Mouse (Mus musculus): Measurements from ENCODE around the gene Lin9. TPM values are rescaled to one million over a fixed set of nuclear protein-coding genes. Genes with fewer than 3 reads are reported as not detected.
A peak's percentile ranks its signal among the peaks of the same experiment; 100 is the strongest.

Gene Lin9
- polyA plus RNA-seq, 1 experiment from 2014 or later = 12.3 TPM

DNA sequence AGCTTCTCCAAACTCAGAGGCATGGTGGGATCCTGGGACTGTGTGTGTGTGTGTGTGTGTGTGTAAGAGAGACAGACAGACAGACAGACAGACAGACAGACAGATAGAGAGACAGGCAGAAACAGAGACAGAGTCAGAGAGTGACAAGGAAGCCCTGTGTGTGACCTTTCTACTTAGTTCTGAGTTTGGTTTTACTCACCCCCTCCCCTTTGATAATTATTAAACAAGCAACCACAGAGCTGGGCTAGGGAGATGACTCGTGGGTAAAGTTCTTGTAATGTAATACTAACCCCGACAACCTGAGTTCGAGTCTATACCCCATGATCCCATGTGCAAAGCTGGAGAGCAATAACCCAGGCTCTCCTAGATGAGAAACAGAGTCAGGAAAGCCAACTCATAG is 66.9 kb downstream of the Lin9 start:
- no peak overlapping the region for H3K4me2 ChIP-seq
- H3K36me3 ChIP-seq = no peaks in the 10 kb centered on the region
- H3K9me3 ChIP-seq (replicated peaks) = no peaks in the 10 kb centered on the region
- no peak overlapping the region for H3K27ac ChIP-seq
- H3K4me3 ChIP-seq = no peak overlapping the region
- peaks cover 7% of the 10 kb centered on the region for H3K4me1 ChIP-seq (replicated peaks)
- H3K27me3 ChIP-seq = no peaks in the 10 kb centered on the region
- ATAC-seq (replicated peaks; ENCODE audit: insufficient number of reproducible peaks, insufficient read depth, low FRiP score, low read depth) = no peak
- 75% methylated on average over 3 of the region's 3 CpGs for WGBS
- H3K9ac ChIP-seq = no peak overlapping the region

DNA sequence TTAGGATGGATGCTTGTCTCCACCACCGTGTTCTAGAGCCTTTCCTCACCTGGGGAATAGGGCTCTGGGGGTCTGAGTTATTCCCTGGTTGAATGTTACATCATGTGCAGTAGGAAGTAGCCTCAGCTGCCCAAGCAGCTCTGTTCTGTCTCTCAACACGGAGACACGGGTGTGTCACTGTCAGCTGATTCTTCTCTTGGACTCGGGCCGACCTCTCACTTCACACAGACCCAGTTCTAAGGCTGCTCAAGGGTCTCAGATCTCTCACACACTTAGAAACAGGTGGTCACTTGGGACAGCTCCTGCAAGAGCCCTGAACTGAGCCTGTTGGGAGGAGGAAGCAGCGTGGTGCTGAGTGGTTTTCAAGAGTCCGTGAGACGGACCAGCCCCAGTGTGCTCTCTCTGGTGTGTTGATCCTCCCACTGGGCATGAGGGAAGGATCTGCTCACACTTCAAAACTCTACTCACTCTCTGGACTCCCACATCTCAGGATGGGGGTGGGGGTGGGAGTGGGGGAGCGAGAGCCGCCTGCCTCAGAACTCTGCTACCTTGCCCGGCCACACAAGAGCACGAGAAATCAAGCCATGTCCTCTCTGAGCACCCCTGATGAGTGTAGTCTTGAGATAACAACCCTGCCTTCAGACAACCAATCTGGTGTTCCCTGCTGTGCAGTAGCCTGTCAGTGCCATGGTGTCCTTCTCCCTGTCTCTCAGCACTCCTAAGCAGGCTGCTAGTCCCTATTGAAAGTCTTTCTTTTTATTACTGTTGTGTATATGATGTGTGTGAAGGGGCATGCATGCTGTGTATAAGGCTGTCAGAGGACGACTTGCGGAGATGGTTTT is 68.2 kb downstream of the Lin9 start:
- Histone ChIP-seq H3K27ac (no peak overlapping the region), H3K9me3 (replicated peaks) (no peaks in the 10 kb centered on the region), H3K4me1 (replicated peaks) (peaks cover 7% of the 10 kb centered on the region), H3K27me3 (no peaks in the 10 kb centered on the region), H3K4me2 (no peak overlapping the region), H3K36me3 (no peaks in the 10 kb centered on the region), H3K9ac (no peak overlapping the region), H3K4me3 (no peak overlapping the region)
- WGBS = 35% methylated on average over 14 of the region's 14 CpGs
- no peak; the same call in 1 of the 2 replicates for ATAC-seq (replicated peaks; ENCODE audit: insufficient number of reproducible peaks, insufficient read depth, low FRiP score, low read depth)

DNA sequence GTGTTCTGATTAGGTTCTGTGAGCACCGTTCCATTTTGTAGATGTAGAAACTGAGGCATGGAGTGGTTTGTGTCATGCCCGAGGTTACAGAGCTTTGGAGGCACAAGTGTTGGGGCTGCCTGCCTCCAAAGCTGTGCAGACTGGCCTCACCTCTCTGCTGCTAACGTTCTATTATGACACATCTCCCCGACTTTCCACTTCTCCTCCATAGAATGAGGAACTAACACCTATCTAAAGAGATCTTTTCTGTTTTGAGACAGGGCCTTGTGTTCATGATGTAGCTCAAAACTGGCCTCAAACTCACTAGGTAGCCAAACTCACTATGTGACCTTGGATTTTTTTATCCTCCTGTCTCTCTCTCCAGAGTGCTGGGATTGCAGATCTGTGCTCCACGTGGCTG is 77.8 kb downstream of the Lin9 start:
- H3K27ac ChIP-seq = no peak overlapping the region
- no peak overlapping the region for H3K4me2 ChIP-seq
- H3K9me3 ChIP-seq (replicated peaks) = no peaks in the 10 kb centered on the region
- 68% methylated on average over 5 of the region's 5 CpGs for WGBS
- no peak overlapping the region for H3K9ac ChIP-seq
- H3K27me3 ChIP-seq = no peaks in the 10 kb centered on the region
- H3K4me1 ChIP-seq (replicated peaks) = no peaks in the 10 kb centered on the region
- no peak for ATAC-seq (replicated peaks; ENCODE audit: insufficient number of reproducible peaks, insufficient read depth, low FRiP score, low read depth)
- no peak overlapping the region for H3K4me3 ChIP-seq
- H3K36me3 ChIP-seq = no peaks in the 10 kb centered on the region

DNA sequence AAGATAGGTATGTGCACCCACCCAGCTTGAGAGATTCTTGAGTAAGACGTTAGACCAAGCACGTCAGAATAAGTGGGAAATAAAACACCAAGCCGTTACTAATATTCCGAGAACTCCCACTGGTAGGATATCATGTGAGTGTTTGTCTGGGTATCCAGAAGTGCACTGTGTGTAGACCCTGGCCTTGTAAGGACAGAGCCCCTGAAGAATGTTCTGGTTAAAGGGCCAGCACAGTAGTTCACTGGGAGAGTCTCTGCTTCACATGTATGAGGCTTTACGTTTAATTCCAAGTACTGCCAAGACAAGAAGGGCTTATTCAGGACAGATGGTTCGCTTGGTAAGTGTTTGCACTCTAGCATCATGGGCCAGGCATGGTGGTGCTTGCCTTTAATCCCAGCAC is 78.5 kb downstream of the Lin9 start:
- no peaks in the 10 kb centered on the region for H3K27me3 ChIP-seq
- no peaks in the 10 kb centered on the region for H3K4me1 ChIP-seq (replicated peaks)
- no peak overlapping the region for H3K4me3 ChIP-seq
- no peak overlapping the region for H3K4me2 ChIP-seq
- ATAC-seq (replicated peaks; ENCODE audit: insufficient number of reproducible peaks, insufficient read depth, low FRiP score, low read depth) = no peak
- 81% methylated on average over 6 of the region's 6 CpGs for WGBS
- H3K36me3 ChIP-seq = no peaks in the 10 kb centered on the region
- H3K9ac ChIP-seq = no peak overlapping the region
- no peak overlapping the region for H3K27ac ChIP-seq
- no peaks in the 10 kb centered on the region for H3K9me3 ChIP-seq (replicated peaks)

DNA sequence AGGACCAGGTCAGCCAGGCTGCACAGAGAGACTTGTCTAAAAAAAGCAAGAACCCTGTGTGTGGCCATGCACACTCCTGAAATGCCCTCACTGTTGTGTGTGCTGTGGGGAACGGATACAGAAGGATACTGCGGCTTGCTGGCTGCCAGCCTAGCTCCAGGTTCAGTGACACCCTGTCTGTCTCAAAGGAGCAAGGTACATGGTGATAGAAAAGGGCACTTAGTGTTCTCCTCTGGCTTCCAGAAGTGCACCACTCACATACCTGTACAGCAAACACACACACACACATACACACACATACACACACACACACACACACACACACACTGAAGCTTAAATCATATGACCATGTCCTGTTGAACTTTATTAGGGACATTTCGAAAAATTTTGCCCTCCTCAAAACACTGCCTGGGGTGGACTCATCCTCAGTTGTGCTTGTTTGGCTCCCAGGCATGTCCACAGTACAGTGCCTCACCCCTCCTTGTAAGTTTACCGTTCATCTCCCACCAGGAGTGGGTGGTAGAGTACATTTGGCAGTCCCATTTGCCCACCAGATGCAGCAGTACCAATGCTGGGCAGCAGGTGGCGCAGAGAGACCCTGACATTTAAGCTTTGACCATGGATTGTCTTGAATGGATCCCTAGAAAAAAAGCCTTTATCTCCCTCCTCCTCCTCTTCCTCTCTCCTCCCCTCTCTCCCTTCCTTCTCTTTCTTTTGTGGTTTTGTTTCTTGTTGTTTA is 79.2 kb downstream of the Lin9 start:
- Histone ChIP-seq H3K4me1 (replicated peaks) (peaks cover 2% of the 10 kb centered on the region; the same call in 1 of the 2 replicates), H3K4me2 (no peak overlapping the region), H3K27me3 (no peaks in the 10 kb centered on the region), H3K36me3 (no peaks in the 10 kb centered on the region), H3K27ac (no peak overlapping the region), H3K9me3 (replicated peaks) (no peaks in the 10 kb centered on the region), H3K9ac (no peak overlapping the region), H3K4me3 (no peak overlapping the region)
- ATAC-seq (replicated peaks; ENCODE audit: insufficient number of reproducible peaks, insufficient read depth, low FRiP score, low read depth) = no peak
- 42% methylated on average over 5 of the region's 5 CpGs for whole genome bisulfite sequencing

DNA sequence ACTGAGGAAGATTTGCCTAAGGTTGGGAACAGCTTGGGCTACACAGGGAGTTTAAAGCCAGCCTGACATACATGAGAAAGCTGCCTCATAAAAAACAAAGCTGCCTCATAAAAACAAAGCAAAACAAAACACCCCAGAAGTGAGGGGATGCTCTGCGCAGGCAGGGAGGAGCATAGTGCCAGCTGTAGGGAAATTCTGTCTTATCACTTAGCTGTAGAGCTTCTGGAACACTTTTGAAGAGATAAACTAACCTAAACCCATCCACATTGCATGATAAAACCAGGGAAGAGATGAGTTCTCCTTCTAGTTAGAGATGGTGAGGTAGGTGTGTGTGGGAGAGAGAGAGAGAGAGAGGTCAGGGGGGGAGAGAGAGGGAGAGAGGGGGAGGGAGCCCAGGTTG is 81.7 kb downstream of the Lin9 start:
- 44% methylated on average over 1 of the region's 1 CpGs for WGBS
- peaks cover 13% of the 10 kb centered on the region for H3K4me1 ChIP-seq (replicated peaks)
- no peak overlapping the region for H3K4me3 ChIP-seq
- ATAC-seq (replicated peaks; ENCODE audit: insufficient number of reproducible peaks, insufficient read depth, low FRiP score, low read depth) = no peak
- no peaks in the 10 kb centered on the region for H3K36me3 ChIP-seq
- H3K9me3 ChIP-seq (replicated peaks) = no peaks in the 10 kb centered on the region
- no peak overlapping the region for H3K4me2 ChIP-seq
- no peak overlapping the region for H3K9ac ChIP-seq
- no peaks in the 10 kb centered on the region for H3K27me3 ChIP-seq
- H3K27ac ChIP-seq = no peak overlapping the region

DNA sequence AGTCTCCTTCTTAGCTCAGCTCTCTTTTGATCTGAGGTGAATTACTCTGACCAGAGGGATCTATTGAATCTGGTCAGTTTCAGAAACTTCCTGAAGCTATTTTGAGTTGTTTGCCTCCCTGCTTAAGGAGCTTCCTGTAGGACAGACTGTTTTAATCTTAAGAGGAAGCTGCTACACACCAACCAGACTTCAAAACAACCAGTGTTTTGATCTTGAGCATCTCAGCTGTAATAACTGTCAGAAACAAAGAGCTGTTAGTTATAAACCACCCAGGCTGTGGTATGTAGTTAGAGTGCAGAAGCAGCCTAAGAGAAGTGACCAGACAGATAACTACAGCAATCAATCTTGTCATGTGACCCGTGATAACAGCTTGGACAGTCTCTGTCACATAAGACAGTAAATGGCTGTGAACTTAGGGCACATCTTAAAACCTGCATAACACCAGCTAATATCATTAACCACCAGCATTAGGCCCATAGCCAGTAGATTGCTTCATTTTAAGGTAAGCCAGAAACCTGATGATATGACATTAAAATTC is 82.8 kb downstream of the Lin9 start:
- WGBS = 28% methylated on average over 1 of the region's 1 CpGs
- no peak for ATAC-seq (replicated peaks; ENCODE audit: insufficient number of reproducible peaks, insufficient read depth, low FRiP score, low read depth)
- H3K27ac ChIP-seq = no peak overlapping the region

DNA sequence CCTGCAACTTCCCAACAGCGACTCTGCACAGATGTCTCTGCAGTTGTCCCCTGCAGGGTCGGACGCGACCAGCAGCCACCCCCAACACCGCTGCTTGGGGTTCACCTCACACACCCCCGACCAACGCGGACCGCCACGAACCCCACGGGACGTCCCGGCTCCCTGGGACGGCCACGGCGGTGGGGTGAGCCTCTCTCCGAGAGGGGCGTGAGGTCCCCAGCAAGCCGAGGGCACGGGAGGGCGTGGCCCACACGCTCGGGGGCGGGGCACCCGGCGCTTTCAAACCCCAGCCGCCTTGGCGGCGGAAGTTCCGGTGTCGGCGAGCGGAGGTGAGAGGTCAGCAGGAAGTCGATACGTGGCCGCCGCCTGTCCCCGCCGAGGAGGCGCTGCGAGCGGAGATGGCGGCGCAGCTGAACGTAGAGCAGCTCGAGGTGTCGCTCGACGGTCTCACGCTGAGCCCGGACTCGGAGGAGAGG is 84.8 kb downstream of the Lin9 start, which contains the start of gene Acbd3:
Gene Acbd3 (plus strand): TSS at position 340 of the 476 bp plus-strand sequence.
- H3K4me2 ChIP-seq = peak within 1 kb of the TSS; percentile 69
- WGBS = under 1% methylated on average over 41 of the region's 52 CpGs
- H3K4me1 ChIP-seq (replicated peaks) = peaks cover 26% of the 10 kb centered on the region
- peak; percentile 96 for ATAC-seq (replicated peaks; ENCODE audit: insufficient number of reproducible peaks, insufficient read depth, low FRiP score, low read depth)
- H3K36me3 ChIP-seq = no peaks in the 10 kb centered on the region
- H3K4me3 ChIP-seq = peak within 1 kb of the TSS; percentile 97
- no peaks in the 10 kb centered on the region for H3K27me3 ChIP-seq
- H3K9ac ChIP-seq = peak within 1 kb of the TSS; percentile 98
- H3K9me3 ChIP-seq (replicated peaks) = no peaks in the 10 kb centered on the region
- H3K27ac ChIP-seq = peak within 1 kb of the TSS; percentile 93

More for the DNA sequence above, 82.8 kb downstream of the Lin9 start:
- H3K36me3 ChIP-seq = no peaks in the 10 kb centered on the region
- no peaks in the 10 kb centered on the region for H3K27me3 ChIP-seq
- no peak overlapping the region for H3K9ac ChIP-seq
- peaks cover 21% of the 10 kb centered on the region for H3K4me1 ChIP-seq (replicated peaks)
- no peaks in the 10 kb centered on the region for H3K9me3 ChIP-seq (replicated peaks)
- no peak overlapping the region for H3K4me2 ChIP-seq
- H3K4me3 ChIP-seq = no peak overlapping the region

DNA sequence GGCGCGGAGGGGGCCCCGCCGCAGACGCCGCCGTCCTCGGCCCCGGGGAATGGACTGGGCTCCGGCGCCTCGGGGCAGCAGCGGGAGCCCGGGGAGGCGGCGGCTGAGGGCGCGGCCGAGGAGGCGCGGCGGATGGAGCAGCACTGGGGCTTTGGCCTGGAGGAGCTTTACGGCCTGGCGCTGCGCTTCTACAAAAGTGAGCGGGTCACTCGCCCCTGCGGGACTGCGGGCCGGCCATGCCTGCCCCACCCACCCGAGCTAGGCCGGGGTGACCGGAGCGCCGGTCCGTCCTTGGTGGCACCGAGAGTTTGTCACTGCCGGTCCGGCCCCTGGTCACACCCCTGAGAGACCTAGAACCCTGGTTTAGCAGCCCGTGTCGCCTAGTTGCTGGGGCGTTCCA is 85.2 kb downstream of the Lin9 start:
- Histone ChIP-seq H3K4me2 (peak overlapping the region; percentile 69), H3K4me1 (replicated peaks) (peaks cover 26% of the 10 kb centered on the region), H3K27me3 (no peaks in the 10 kb centered on the region), H3K36me3 (no peaks in the 10 kb centered on the region), H3K9ac (peak overlapping the region; percentile 98), H3K9me3 (replicated peaks) (no peaks in the 10 kb centered on the region), H3K27ac (peak overlapping the region; percentile 93), H3K4me3 (peak overlapping the region; percentile 97)
- under 1% methylated on average over 40 of the region's 42 CpGs for WGBS
- peak; percentile 58 for ATAC-seq (replicated peaks; ENCODE audit: insufficient number of reproducible peaks, insufficient read depth, low FRiP score, low read depth)

DNA sequence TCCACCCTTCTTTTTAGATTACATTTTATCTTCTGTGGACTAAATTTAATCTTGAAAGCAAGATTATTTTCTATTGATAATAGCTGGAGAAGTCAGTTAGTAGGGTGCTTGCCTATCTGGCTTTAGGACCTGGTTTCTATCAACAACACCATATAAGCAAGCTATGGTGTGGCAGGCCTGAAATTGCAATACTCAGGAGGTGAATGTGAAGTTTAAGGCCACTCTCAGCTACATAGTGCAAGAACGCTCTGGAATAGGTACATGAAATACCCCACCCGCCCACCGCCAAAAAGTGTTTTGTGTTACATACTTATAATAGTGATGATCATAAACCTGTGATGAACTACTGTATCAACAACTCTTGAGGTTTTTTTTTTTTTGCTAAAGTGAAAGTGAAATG is 88.3 kb downstream of the Lin9 start:
- Histone ChIP-seq H3K27ac (no peak overlapping the region), H3K36me3 (peaks cover 1% of the 10 kb centered on the region; the same call in 1 of the 2 replicates), H3K9me3 (replicated peaks) (no peaks in the 10 kb centered on the region), H3K4me1 (replicated peaks) (peaks cover 26% of the 10 kb centered on the region), H3K9ac (no peak overlapping the region), H3K4me3 (no peak overlapping the region), H3K4me2 (no peak overlapping the region), H3K27me3 (no peaks in the 10 kb centered on the region)
- WGBS = 80% methylated on average over 3 of the region's 3 CpGs
- no peak for ATAC-seq (replicated peaks; ENCODE audit: insufficient number of reproducible peaks, insufficient read depth, low FRiP score, low read depth)

Data from heart, embryonic 15.5 days (tissue).